Mouse (Mus musculus) spleen, embryonic (tissue): ENCODE measurements at regions not wholly inside any gene's neighbourhood (a gene's known extent, or its start where the extent isn't known, plus 50 kb on each side); places are given as distances from the start of the nearest gene placed in this dataset.

Experiments
- CTCF ChIA-PET: fragments of 350-600 bp; sonication (Branson Sonifier 250); formaldehyde crosslinking; loops from one replicate; lab custom pipeline; 2022; lab: Charles Lee

DNA sequence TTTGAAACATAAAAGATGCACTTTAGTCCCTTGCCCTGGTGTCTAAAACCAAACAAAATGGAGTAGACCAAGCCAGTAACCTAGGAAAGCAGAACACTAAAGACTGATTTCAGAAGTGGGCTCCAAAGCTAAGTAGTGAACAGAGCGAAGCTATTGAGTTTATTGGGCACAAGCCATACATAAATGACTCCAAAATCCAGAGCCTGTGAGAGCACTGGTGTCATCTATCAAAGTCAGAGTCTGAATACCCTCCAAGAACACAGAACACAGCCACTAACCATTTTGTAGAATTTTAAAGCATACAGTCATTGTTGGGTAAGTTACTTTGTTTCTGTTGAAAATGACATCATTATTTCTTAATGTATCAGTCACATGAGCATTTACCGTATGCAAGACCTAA lies 175.0 kb upstream of the Lrig3 start:
- CTCF ChIA-PET: no interaction called here

- CTCF ChIA-PET: no interaction called here
Measured at GRCm38 (mm10) chr10:125794504-125794903, 171.5 kb upstream of the Lrig3 start.

GRCm38 (mm10) chr10:125795323-125795722 lies 170.6 kb upstream of the Lrig3 start:
- CTCF ChIA-PET: no interaction called here

- CTCF ChIA-PET: no interaction called here
Measured at GRCm38 (mm10) chr10:125798678-125799077, 167.3 kb upstream of the Lrig3 start.

- CTCF ChIA-PET: no interaction called here
Measured at GRCm38 (mm10) chr10:125800572-125801114, 165.3 kb upstream of the Lrig3 start.

- CTCF ChIA-PET: no interaction called here
Measured at GRCm38 (mm10) chr10:125801450-125801849, 164.5 kb upstream of the Lrig3 start.

GRCm38 (mm10) chr10:125802923-125803583 lies 162.9 kb upstream of the Lrig3 start:
- CTCF ChIA-PET: no interaction called here

DNA sequence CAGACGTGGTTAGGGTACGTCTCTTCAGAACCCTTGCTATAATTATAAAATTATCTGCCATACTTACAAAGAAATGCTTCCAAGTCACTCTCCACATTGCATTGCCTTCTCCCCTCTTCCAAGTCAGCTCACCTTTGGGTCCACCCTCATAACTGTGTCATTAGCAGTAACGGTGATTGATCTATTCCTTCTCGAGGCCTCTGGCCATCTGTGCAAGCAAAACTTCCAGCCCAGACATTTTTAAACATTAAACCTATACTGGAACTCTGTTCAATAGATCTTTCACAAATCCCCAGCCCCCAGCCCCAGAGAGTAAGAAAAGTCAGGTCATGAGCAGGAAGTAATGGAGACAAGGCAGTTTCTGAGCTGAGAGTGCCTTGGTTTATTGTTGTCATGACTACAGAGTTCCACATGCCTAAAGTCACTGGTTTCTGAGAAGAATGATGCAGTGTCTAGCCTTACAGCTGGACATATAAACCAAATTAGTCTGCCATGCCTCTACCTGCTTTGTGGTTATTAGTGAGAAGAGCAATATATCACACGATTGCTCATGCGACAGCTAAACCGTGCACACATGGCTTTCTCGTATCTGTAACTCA lies 156.1 kb upstream of the Lrig3 start:
- CTCF ChIA-PET: no interaction called here

GRCm38 (mm10) chr10:125810590-125810989 lies 155.4 kb upstream of the Lrig3 start:
- CTCF ChIA-PET: no interaction called here

- CTCF ChIA-PET: no interaction called here
Measured at GRCm38 (mm10) chr10:125814191-125814887, 151.6 kb upstream of the Lrig3 start.

DNA sequence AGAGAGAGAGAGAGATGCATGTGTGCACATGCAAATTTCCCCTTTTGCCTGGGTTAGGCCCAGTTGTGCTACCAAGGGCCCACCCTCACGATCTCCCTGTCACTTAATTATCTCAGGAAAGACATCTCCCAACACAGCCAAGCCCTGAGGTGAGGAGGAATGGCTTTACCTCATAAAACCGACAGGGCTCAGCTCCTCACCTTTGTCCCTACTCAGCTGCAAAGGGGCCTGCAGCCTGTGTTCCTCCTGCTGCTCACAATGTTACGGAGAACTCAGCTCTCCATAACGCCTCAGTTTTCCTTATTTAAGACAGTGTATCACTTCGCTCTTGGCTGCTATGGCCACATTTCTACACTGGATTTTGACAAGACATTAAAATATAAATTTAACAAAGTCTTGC lies 133.8 kb upstream of the Lrig3 start:
- CTCF ChIA-PET: no interaction called here

DNA sequence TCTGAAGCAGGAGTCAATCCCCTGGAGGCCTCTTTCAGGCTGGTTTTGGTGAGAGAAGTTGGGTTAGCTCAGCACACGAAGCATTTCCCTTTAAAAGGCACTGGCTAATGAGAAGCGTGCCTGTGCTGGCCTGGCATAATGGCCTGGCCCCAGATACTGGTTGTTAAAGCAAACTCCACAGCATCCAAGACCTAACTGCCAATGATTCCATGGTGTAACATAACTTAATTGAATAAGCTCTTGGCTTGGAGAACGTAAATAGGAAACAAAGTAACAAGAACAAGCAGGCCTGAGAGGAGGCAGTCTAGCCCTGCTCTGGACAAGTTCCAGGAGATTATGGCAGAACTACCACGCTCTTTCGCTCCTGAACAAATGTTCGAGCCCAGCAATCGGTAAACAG lies 133.2 kb upstream of the Lrig3 start:
- CTCF ChIA-PET: no interaction called here

DNA sequence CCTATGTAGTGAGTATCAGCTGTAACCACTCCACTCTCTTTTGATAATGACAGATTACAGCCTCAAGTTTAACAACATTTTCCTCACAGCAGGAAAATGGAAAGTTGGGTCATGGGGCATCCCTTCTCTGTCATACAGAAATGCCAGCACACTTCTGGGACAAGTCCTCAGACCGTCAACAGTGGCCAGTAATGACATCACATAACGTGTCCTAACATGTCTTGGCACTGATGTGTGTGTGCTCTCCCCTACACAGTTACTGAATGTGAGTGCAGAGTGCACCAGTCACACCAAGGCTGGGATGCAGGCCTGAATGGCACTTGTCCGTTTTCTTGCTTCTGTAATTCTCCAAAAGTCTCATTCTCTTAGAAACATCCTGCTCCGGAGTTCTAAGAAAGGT lies 132.0 kb upstream of the Lrig3 start:
- CTCF ChIA-PET: no interaction called here

DNA sequence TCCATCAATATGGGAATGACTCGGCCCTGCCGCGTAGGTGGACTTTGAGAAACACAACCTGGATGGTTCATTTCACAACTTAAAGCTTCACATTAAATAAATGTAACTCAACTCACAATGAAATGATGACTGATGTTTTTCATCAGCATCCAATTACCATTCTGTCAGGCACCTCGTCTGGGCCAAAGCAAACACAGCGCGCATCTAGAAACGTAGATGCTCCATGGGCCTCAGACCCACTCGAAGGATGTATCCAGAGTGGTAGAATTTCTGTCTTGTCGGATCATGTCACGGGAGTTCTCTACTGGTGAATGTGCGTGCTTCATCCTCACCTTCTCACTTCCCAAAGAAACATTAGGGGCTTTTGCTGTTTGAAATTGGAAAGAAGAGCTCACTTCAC lies 127.0 kb upstream of the Lrig3 start:
- CTCF ChIA-PET: interaction anchor here (0.5 kb wide), 1 partner anchor 359 kb away, joined by 4 read pairs; no protein-coding TSS in a partner anchor

DNA sequence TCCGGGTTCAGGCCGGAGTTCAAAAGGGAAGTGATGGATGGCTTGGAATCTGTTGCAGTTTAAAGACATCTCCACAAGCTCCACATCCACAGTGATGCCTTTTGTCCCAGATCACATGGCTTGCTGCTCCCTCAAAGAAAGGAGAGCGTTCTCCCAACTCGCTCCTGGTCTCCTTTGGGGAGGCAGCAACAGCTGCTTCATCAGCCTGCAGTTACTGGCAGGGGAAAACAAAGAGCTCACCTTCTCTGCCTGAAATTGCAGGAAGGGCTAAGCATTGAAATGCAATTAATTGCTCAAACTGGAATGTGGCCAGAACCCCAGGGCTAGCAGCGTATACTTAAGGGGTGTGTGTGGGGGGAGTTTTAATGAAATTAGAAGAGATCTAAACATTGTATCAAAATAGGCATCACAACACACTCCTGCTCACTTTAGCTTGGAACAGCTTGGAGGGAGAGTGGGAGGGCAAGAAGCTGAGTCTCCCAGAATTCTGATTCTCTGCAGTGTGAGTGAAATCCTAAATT lies 126.3 kb upstream of the Lrig3 start:
- CTCF ChIA-PET: interaction anchor here (0.5 kb wide), 1 partner anchor 358 kb away, joined by 4 read pairs; no protein-coding TSS in a partner anchor

DNA sequence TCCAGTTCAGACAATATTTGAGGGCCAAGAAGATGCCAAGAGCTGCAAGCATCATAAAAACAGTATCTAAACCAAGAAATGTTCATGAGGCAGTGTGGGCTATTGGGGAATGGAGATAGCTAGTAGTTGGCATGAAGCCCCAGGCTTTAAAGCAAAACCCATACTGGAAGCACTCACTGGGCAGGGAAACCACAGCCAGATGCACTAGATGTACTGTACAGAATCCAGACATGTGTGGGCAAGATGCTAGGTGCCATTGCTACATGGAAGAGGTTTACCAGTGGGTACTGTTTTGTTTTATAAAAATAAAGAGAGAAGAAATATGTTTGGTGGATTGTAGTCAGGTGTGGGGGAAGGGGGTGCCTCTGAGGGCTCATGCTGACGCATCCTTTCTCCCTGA lies 125.6 kb upstream of the Lrig3 start:
- CTCF ChIA-PET: no interaction called here

DNA sequence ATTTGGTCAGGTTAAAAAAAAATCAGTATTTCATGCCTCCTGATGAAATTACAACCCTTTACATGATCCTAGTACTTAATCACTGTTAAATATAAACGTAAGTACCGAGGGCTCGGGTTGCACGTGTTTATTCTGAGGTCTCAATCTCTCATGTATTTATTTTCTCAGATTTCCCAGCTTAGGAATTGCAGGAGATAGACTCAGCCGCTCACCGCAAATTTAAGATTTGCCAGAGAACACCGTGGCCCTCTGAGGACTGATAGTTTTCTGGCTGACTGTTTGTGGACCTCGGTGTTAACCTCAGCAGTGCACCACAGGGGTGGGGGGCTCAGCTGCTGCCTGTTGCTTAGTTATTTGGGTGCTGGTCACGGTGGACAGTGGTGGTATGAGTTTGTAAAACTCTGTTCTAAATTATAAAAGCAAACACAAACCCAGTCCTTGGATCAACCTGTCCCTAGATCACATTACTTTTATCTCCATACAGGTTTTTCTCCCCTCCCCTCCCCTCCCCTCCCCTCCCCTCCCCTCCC lies 121.6 kb upstream of the Lrig3 start:
- CTCF ChIA-PET: no interaction called here

DNA sequence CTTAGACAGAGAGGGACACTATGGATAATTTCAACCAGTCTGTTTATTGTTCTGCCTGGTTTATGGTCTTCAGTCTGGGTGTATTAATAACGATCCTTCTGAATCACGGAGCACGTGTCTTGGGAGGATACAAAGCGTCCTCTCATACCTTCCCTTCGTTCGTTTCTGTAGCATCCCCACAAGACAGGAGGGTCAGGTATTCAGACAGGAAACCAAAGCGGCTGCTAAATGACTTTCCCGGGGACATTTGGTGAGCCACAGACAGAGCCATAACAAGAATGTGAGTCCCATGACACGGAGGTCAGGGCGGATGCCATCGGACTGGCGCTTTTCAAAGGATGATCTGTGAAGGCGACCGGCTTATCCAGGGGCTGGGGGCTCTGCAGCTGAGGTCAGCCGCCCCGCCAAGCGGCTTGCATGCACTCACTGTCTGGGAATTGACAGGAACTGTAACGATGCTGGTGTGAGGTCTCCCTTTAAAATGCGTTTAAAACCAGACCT lies 120.9 kb upstream of the Lrig3 start:
- CTCF ChIA-PET: no interaction called here

DNA sequence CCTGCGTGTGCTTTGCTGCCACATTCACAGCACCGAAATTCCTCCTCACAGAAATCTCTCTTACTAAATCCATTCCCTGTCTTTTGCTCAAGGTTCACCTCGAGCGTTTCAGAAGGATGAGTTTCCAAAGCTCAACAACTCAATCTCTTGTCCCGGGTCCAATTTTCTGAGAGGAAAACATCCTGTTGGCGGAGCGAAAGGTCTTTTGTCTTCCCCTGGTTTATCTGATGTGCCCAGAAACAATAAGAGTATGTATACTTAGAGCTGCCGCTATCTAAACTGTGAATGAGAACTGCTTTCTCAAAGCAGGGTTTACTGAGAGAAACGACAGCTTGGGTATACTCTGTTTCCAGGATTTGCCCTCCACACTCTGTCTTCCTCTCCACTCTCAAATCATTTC lies 115.6 kb upstream of the Lrig3 start:
- CTCF ChIA-PET: no interaction called here

GRCm38 (mm10) chr10:125861734-125862133 lies 104.2 kb upstream of the Lrig3 start:
- CTCF ChIA-PET: no interaction called here

DNA sequence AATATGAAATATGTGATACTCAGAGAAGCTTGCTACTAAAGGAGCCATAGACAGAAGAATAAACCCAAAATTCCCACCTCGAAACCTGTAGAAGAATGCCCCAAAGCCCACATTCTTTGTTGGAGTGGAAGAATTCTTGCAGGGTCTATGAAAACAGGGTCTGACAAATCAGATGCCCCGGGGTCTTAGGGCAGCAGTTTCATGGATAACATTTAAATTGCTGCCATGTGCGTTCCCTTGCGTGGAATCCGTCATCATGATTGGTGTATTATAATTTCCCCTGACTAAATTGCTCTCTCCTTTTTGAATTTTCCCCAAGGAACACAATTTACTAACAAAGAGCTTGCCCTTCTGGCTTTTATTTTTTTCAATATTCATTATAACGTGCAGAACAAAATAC lies 99.6 kb upstream of the Lrig3 start:
- CTCF ChIA-PET: no interaction called here

DNA sequence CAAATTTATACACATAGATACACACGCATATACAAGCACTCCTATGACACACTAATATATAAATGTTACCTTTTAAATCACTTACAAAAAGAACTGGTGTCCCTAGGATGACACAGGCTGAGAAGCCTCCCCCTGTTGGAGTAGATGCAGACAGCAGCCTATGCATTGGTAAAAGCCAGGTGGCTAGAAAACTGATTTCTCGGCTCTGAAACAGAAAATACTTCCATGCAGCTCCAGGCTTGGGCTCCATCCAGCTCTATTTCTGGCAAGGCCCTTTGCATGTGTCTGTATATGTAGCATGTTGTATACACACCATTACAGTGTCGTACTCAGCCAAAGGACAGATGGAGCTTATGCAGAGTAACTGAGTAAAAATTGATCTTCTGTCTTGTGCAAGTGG lies 81.4 kb upstream of the Lrig3 start:
- CTCF ChIA-PET: no interaction called here
